Mouse (Mus musculus) limb, embryonic 10.5 days (tissue): Measurements from ENCODE around the gene Otud3. TPM values are rescaled to one million over a fixed set of nuclear protein-coding genes. Genes with fewer than 3 reads are reported as not detected.

Experiments
- DNase-seq: peaks from one replicate; pipeline ENCODE4 v3.0.0-alpha.2; 2017; ENCODE audit warnings: low spot score
- H3K27ac ChIP-seq: fragments of 300-500 bp; sonication (generic); 2 replicates; pipeline ENCODE4 v1.5.1; 2016; ENCODE audit warnings: mild to moderate bottlenecking
- H3K27me3 ChIP-seq: fragments of 300-500 bp; sonication (generic); 2 replicates; pipeline ENCODE4 v1.6.1; 2016; ENCODE audit warnings: low read depth, mild to moderate bottlenecking; ENCODE audit not compliant: poor library complexity, severe bottlenecking
- H3K36me3 ChIP-seq: fragments of 300-500 bp; sonication (generic); 2 replicates; pipeline ENCODE4 v1.6.1; 2016; ENCODE audit warnings: mild to moderate bottlenecking, moderate library complexity
- H3K4me1 ChIP-seq: fragments of 300-500 bp; sonication (generic); 2 replicates; pipeline ENCODE4 v1.6.1; 2016
- H3K4me3 ChIP-seq: fragments of 300-500 bp; sonication (generic); 2 replicates; pipeline ENCODE4 v1.5.1; 2016; ENCODE audit warnings: mild to moderate bottlenecking, moderate library complexity
- H3K9me3 ChIP-seq: fragments of 300-500 bp; sonication (generic); replicated peaks from 2 replicates; pipeline ENCODE4 v1.6.1; 2016; ENCODE audit warnings: mild to moderate bottlenecking
- WGBS: fragments of 180-500 bp; shearing (Covaris S2); methylation state at CpG from one replicate; pipeline ENCODE4 v1.1.7; 2016; 5-methylcytosine and 5-hydroxymethylcytosine counted together
- polyA plus RNA-seq: library from polyadenylated mRNA; unstranded; fragments of >200 nt; fragmentation: Nextera tagmentation; extraction: Ambion mirVana; gene quantifications from 2 replicates; pipeline ENCODE4 v1.2.1, GENCODE M21; 2016

Gene Otud3
- polyA plus RNA-seq, 1 experiment from 2014 or later: 3.8 TPM

- Histone ChIP-seq H3K36me3 (no peaks in the 10 kb centered on the region), H3K27ac (no peak overlapping the region), H3K4me3 (peak overlapping the region; percentile 41), H3K9me3 (no peaks in the 10 kb centered on the region), H3K4me1 (peaks cover 13% of the 10 kb centered on the region), H3K27me3 (0 out of 2 replicates have a peak, but pooled peaks cover 11% of the 10 kb centered on the region)
- peak; percentile 59 for DNase-seq
- WGBS: 20% methylated on average over 9 of the region's 9 CpGs
Measured at GRCm38 (mm10) chr4:138859245-138859644, 54.5 kb downstream of the Otud3 start.

GRCm38 (mm10) chr4:138858446-138858845 is 55.3 kb downstream of the Otud3 start:
- H3K27me3 ChIP-seq: 0 out of 2 replicates have a peak, but pooled peaks cover 11% of the 10 kb centered on the region
- no peaks in the 10 kb centered on the region for H3K9me3 ChIP-seq
- H3K4me3 ChIP-seq: no peak overlapping the region
- DNase-seq: no peak
- 88% methylated on average over 15 of the region's 15 CpGs for WGBS
- H3K27ac ChIP-seq: no peak overlapping the region
- H3K36me3 ChIP-seq: no peaks in the 10 kb centered on the region
- peaks cover 13% of the 10 kb centered on the region for H3K4me1 ChIP-seq

GRCm38 (mm10) chr4:138857576-138857975 is 56.2 kb downstream of the Otud3 start:
- whole genome bisulfite sequencing: 94% methylated on average over 10 of the region's 10 CpGs
- peaks cover 13% of the 10 kb centered on the region for H3K4me1 ChIP-seq

GRCm38 (mm10) chr4:138856491-138856890 is 57.3 kb downstream of the Otud3 start:
- Histone ChIP-seq H3K36me3 (no peaks in the 10 kb centered on the region), H3K27ac (no peak overlapping the region), H3K9me3 (no peaks in the 10 kb centered on the region), H3K27me3 (0 out of 2 replicates have a peak, but pooled peaks cover 10% of the 10 kb centered on the region), H3K4me3 (no peak overlapping the region), H3K4me1 (peaks cover 13% of the 10 kb centered on the region)
- 36% methylated on average over 7 of the region's 7 CpGs for WGBS
- peak; percentile 78 for DNase-seq

More at GRCm38 (mm10) chr4:138857576-138857975, 56.2 kb downstream of the Otud3 start:
- H3K27ac ChIP-seq: no peak overlapping the region
- no peak overlapping the region for H3K4me3 ChIP-seq
- no peaks in the 10 kb centered on the region for H3K9me3 ChIP-seq
- 0 out of 2 replicates have a peak, but pooled peaks cover 11% of the 10 kb centered on the region for H3K27me3 ChIP-seq
- no peaks in the 10 kb centered on the region for H3K36me3 ChIP-seq
- DNase-seq: no peak

- H3K27me3 ChIP-seq: 0 out of 2 replicates have a peak, but pooled peaks cover 3% of the 10 kb centered on the region
- no peaks in the 10 kb centered on the region for H3K36me3 ChIP-seq
- 86% methylated on average over 9 of the region's 9 CpGs for WGBS
- peaks cover 11% of the 10 kb centered on the region for H3K4me1 ChIP-seq
- no peak for DNase-seq
- no peaks in the 10 kb centered on the region for H3K9me3 ChIP-seq
- H3K27ac ChIP-seq: no peak overlapping the region
- H3K4me3 ChIP-seq: no peak overlapping the region
Measured at GRCm38 (mm10) chr4:138855092-138855632, 58.6 kb downstream of the Otud3 start.

GRCm38 (mm10) chr4:138852961-138853360 is 60.8 kb downstream of the Otud3 start:
- no peak for DNase-seq
- Histone ChIP-seq H3K36me3 (no peaks in the 10 kb centered on the region), H3K9me3 (no peaks in the 10 kb centered on the region), H3K27me3 (no peaks in the 10 kb centered on the region), H3K4me3 (no peak overlapping the region), H3K27ac (no peak overlapping the region), H3K4me1 (no peaks in the 10 kb centered on the region)
- whole genome bisulfite sequencing: 84% methylated on average over 6 of the region's 6 CpGs

GRCm38 (mm10) chr4:138851463-138851862 is 62.3 kb downstream of the Otud3 start:
- peak; percentile 85 for DNase-seq
- 7% methylated on average over 4 of the region's 4 CpGs for WGBS
- no peak overlapping the region for H3K4me3 ChIP-seq

More at GRCm38 (mm10) chr4:138851463-138851862, 62.3 kb downstream of the Otud3 start:
- Histone ChIP-seq H3K27ac (no peak overlapping the region), H3K27me3 (no peaks in the 10 kb centered on the region), H3K9me3 (no peaks in the 10 kb centered on the region), H3K36me3 (no peaks in the 10 kb centered on the region), H3K4me1 (no peaks in the 10 kb centered on the region)

Other genes with a start within 250 kb of the Otud3 start
- 0.64 and 0.80 TPM in 2 replicates for gene Pla2g2c, start 189.2 kb downstream of the Otud3 start, polyA plus RNA-seq
- gene Ubxn10, start 176.8 kb downstream of the Otud3 start, polyA plus RNA-seq: 1.2 and 1.3 TPM in 2 replicates
- gene Pla2g2f, start 156.3 kb downstream of the Otud3 start, polyA plus RNA-seq: 0.09 TPM in 1 of 2 replicates, not detected in the other
- not detected in 2 replicates for gene Pla2g2d, start 138.2 kb downstream of the Otud3 start, polyA plus RNA-seq
- 0.15 and 0.30 TPM in 2 replicates for gene Pla2g5, start 50.5 kb downstream of the Otud3 start, polyA plus RNA-seq
- not detected in 2 replicates for gene Gm13030, start 40.0 kb downstream of the Otud3 start, polyA plus RNA-seq
- 0.20 TPM in 1 of 2 replicates, not detected in the other for gene Pla2g2e, start 36.0 kb downstream of the Otud3 start, polyA plus RNA-seq
- gene Rnf186, start 53.2 kb upstream of the Otud3 start, polyA plus RNA-seq: not detected in 2 replicates
- 1.4 and 1.9 TPM in 2 replicates for gene Tmco4, start 58.9 kb upstream of the Otud3 start, polyA plus RNA-seq
- gene Htr6, start 161.6 kb upstream of the Otud3 start, polyA plus RNA-seq: not detected in 2 replicates
- gene Nbl1, start 179.0 kb upstream of the Otud3 start, polyA plus RNA-seq: 12.5 and 28.7 TPM in 2 replicates
- 393 and 402 TPM in 2 replicates for gene Minos1, start 217.2 kb upstream of the Otud3 start, polyA plus RNA-seq